Mouse (Mus musculus): ENCODE data around the gene Trpm2. TPM values are rescaled to one million over a fixed set of nuclear protein-coding genes. Genes with fewer than 3 reads are reported as not detected.

Gene Trpm2
- polyA plus RNA-seq, 1 experiment from 2014 or later = 0.86 TPM

- H3K4me3 ChIP-seq (ENCODE audit: low read depth, low read length) = no peak within 1 kb of the TSS
- no peaks in the 10 kb centered on the region for H3K4me1 ChIP-seq (replicated peaks; ENCODE audit: control insufficient read depth, insufficient read depth, low read length)
- H3K27me3 ChIP-seq (ENCODE audit: control insufficient read depth, insufficient read depth, low read length) = no peaks in the 10 kb centered on the region
- H3K9ac ChIP-seq (ENCODE audit: low read length) = no peak within 1 kb of the TSS
- ATAC-seq (replicated peaks; ENCODE audit: low FRiP score) (no peak), DNase-seq (ENCODE audit: low spot score) (no peak)
- H3K4me2 ChIP-seq (ENCODE audit: low read depth, low read length, severe bottlenecking) = no peak within 1 kb of the TSS
- no peaks in the 10 kb centered on the region for H3K36me3 ChIP-seq (ENCODE audit: control insufficient read depth, insufficient read depth, low read length)
- H3K27ac ChIP-seq (ENCODE audit: low read depth, low read length) = no peak within 1 kb of the TSS
- H3K9me3 ChIP-seq (ENCODE audit: control insufficient read depth, low read length) = no peaks in the 10 kb centered on the region
- 58% methylated on average over 7 of the region's 7 CpGs for WGBS
These were observed 108.7 kb downstream of the Trpm2 start, which contains the start of gene Gm3285 for GRCm38 (mm10) chr10:77861675-77862074. TSS of gene Gm3285 (plus strand) at chr10:77861975.

Other genes with a start within 250 kb of the Trpm2 start
- not detected in 2 replicates for gene Krtap12-1, start 250.0 kb downstream of the Trpm2 start, polyA plus RNA-seq (2014; fragmentation: Nextera tagmentation; extraction: Ambion mirVana)
- gene Gm10100, start 244.1 kb downstream of the Trpm2 start, polyA plus RNA-seq (2014; fragmentation: Nextera tagmentation; extraction: Ambion mirVana) = not detected in 2 replicates
- not detected in 2 replicates for gene Gm18596, start 227.9 kb downstream of the Trpm2 start, polyA plus RNA-seq (2014; fragmentation: Nextera tagmentation; extraction: Ambion mirVana)
- not detected in 2 replicates for gene Gm9736, start 219.2 kb downstream of the Trpm2 start, polyA plus RNA-seq (2014; fragmentation: Nextera tagmentation; extraction: Ambion mirVana)
- gene Gm3233, start 210.9 kb downstream of the Trpm2 start, polyA plus RNA-seq (2014; fragmentation: Nextera tagmentation; extraction: Ambion mirVana) = not detected in 2 replicates
- gene Gm3238, start 199.2 kb downstream of the Trpm2 start, polyA plus RNA-seq (2014; fragmentation: Nextera tagmentation; extraction: Ambion mirVana) = not detected in 2 replicates
- gene Gm7138, start 193.6 kb downstream of the Trpm2 start, polyA plus RNA-seq (2014; fragmentation: Nextera tagmentation; extraction: Ambion mirVana) = not detected in 2 replicates
- not detected in 2 replicates for gene Gm3250, start 188.0 kb downstream of the Trpm2 start, polyA plus RNA-seq (2014; fragmentation: Nextera tagmentation; extraction: Ambion mirVana)
- gene Gm7137, start 182.4 kb downstream of the Trpm2 start, polyA plus RNA-seq (2014; fragmentation: Nextera tagmentation; extraction: Ambion mirVana) = not detected in 2 replicates
- gene Gm9639, start 175.5 kb downstream of the Trpm2 start, polyA plus RNA-seq (2014; fragmentation: Nextera tagmentation; extraction: Ambion mirVana) = not detected in 2 replicates
- gene Gm19668, start 171.4 kb downstream of the Trpm2 start, polyA plus RNA-seq (2014; fragmentation: Nextera tagmentation; extraction: Ambion mirVana) = not detected in 2 replicates
- not detected in 2 replicates for gene Gm9507, start 158.7 kb downstream of the Trpm2 start, polyA plus RNA-seq (2014; fragmentation: Nextera tagmentation; extraction: Ambion mirVana)
- gene Gm2696, start 155.9 kb downstream of the Trpm2 start, polyA plus RNA-seq (2014; fragmentation: Nextera tagmentation; extraction: Ambion mirVana) = not detected in 2 replicates
- not detected in 2 replicates for gene Krtap10-4, start 143.5 kb downstream of the Trpm2 start, polyA plus RNA-seq (2014; fragmentation: Nextera tagmentation; extraction: Ambion mirVana)
- not detected in 2 replicates for gene Krtap10-10, start 134.6 kb downstream of the Trpm2 start, polyA plus RNA-seq (2014; fragmentation: Nextera tagmentation; extraction: Ambion mirVana)
- gene Gm36176, start 123.8 kb downstream of the Trpm2 start, polyA plus RNA-seq (2014; fragmentation: Nextera tagmentation; extraction: Ambion mirVana) = not detected in 2 replicates
- not detected in 2 replicates for gene Gm10318, start 117.7 kb downstream of the Trpm2 start, polyA plus RNA-seq (2014; fragmentation: Nextera tagmentation; extraction: Ambion mirVana)
- not detected in 2 replicates for gene Gm3285, start 108.6 kb downstream of the Trpm2 start, polyA plus RNA-seq (2014; fragmentation: Nextera tagmentation; extraction: Ambion mirVana)
- gene Lrrc3, start 68.0 kb downstream of the Trpm2 start, polyA plus RNA-seq (2014; fragmentation: Nextera tagmentation; extraction: Ambion mirVana) = 3.5 and 3.9 TPM in 2 replicates
- 34.9 and 38.6 TPM in 2 replicates for gene 1810043G02Rik, start 8.0 kb upstream of the Trpm2 start, polyA plus RNA-seq (2014; fragmentation: Nextera tagmentation; extraction: Ambion mirVana)
- gene Pfkl, start 39.5 kb upstream of the Trpm2 start, polyA plus RNA-seq (2014; fragmentation: Nextera tagmentation; extraction: Ambion mirVana) = 171 and 174 TPM in 2 replicates
- gene Dnmt3l, start 71.4 kb upstream of the Trpm2 start, polyA plus RNA-seq (2014; fragmentation: Nextera tagmentation; extraction: Ambion mirVana) = not detected in 2 replicates
- gene Aire, start 73.0 kb upstream of the Trpm2 start, polyA plus RNA-seq (2014; fragmentation: Nextera tagmentation; extraction: Ambion mirVana) = 0.21 TPM in 1 of 2 replicates, not detected in the other
- 2.0 and 2.5 TPM in 2 replicates for gene Icosl, start 98.7 kb upstream of the Trpm2 start, polyA plus RNA-seq (2014; fragmentation: Nextera tagmentation; extraction: Ambion mirVana)
- 14.0 and 16.3 TPM in 2 replicates for gene D10Jhu81e, start 199.2 kb upstream of the Trpm2 start, polyA plus RNA-seq (2014; fragmentation: Nextera tagmentation; extraction: Ambion mirVana)
- 23.7 and 28.4 TPM in 2 replicates for gene Pwp2, start 214.6 kb upstream of the Trpm2 start, polyA plus RNA-seq (2014; fragmentation: Nextera tagmentation; extraction: Ambion mirVana)